Mouse (Mus musculus) lung, embryonic 15.5 days (tissue): Measurements from ENCODE around the gene Tbcc. TPM values are rescaled to one million over a fixed set of nuclear protein-coding genes. Genes with fewer than 3 reads are reported as not detected.

ENCODE experiments used
- ATAC-seq: fragments of 200-750 bp; cut with Nextera tagmentation; 2 replicates; pipeline ENCODE4 v1.8.0; 2017; ENCODE audit warnings: moderate number of reproducible peaks, borderline replicate concordance; ENCODE audit not compliant: low FRiP score, low TSS enrichment; ENCODE audit errors: extremely low read depth
- H3K27ac ChIP-seq: fragments of 300-500 bp; sonication (generic); 2 replicates; pipeline ENCODE4 v1.5.1; 2015; ENCODE audit warnings: moderate library complexity, mild to moderate bottlenecking, inconsistent platforms
- H3K27me3 ChIP-seq: fragments of 300-500 bp; sonication (generic); 2 replicates; pipeline ENCODE4 v1.6.1; 2015; ENCODE audit warnings: inconsistent platforms
- H3K36me3 ChIP-seq: fragments of 300-500 bp; sonication (generic); 2 replicates; pipeline ENCODE4 v1.6.1; 2015; ENCODE audit warnings: inconsistent platforms
- H3K4me1 ChIP-seq: fragments of 300-500 bp; sonication (generic); 2 replicates; pipeline ENCODE4 v1.6.1; 2015; ENCODE audit warnings: inconsistent platforms
- H3K4me2 ChIP-seq: fragments of 300-500 bp; sonication (generic); 2 replicates; pipeline ENCODE4 v1.6.1; 2015; ENCODE audit warnings: inconsistent platforms, mild to moderate bottlenecking, moderate library complexity
- H3K4me3 ChIP-seq: fragments of 300-500 bp; sonication (generic); 2 replicates; pipeline ENCODE4 v1.5.1; 2015; ENCODE audit warnings: mild to moderate bottlenecking, inconsistent platforms
- H3K9ac ChIP-seq: fragments of 300-500 bp; sonication (generic); 2 replicates; pipeline ENCODE4 v1.6.1; 2015; ENCODE audit warnings: inconsistent platforms
- H3K9me3 ChIP-seq: fragments of 300-500 bp; sonication (generic); 2 replicates; pipeline ENCODE4 v1.6.1; 2016; ENCODE audit warnings: inconsistent platforms
- WGBS: fragments of 180-500 bp; shearing (Covaris S2); methylation state at CpG from one replicate; pipeline ENCODE4 v1.1.7; 2015; 5-methylcytosine and 5-hydroxymethylcytosine counted together
- polyA plus RNA-seq: library from polyadenylated mRNA; unstranded; fragments of >200 nt; fragmentation: Nextera tagmentation; extraction: Ambion mirVana; gene quantifications from 2 replicates; pipeline ENCODE4 v1.2.1, GENCODE M21; 2015

Gene Tbcc
- polyA plus RNA-seq, 1 experiment from 2014 or later: 53.1 TPM

- Histone ChIP-seq H3K4me1 (no peaks in the 10 kb centered on the region), H3K4me2 (no peak overlapping the region), H3K27me3 (no peaks in the 10 kb centered on the region), H3K27ac (no peak overlapping the region), H3K36me3 (no peaks in the 10 kb centered on the region), H3K9me3 (no peaks in the 10 kb centered on the region), H3K9ac (no peak overlapping the region), H3K4me3 (no peak overlapping the region)
- no peak for ATAC-seq
- 45% methylated on average over 6 of the region's 6 CpGs for WGBS
Measured at GRCm38 (mm10) chr17:46920855-46921254, 30.4 kb downstream of the Tbcc start.

GRCm38 (mm10) chr17:46926192-46926591 lies 35.7 kb downstream of the Tbcc start:
- Histone ChIP-seq H3K4me3 (no peak overlapping the region), H3K36me3 (peaks cover 25% of the 10 kb centered on the region), H3K9me3 (no peaks in the 10 kb centered on the region), H3K27ac (no peak overlapping the region), H3K9ac (no peak overlapping the region), H3K4me1 (no peaks in the 10 kb centered on the region), H3K27me3 (no peaks in the 10 kb centered on the region), H3K4me2 (no peak overlapping the region)
- 58% methylated on average over 6 of the region's 6 CpGs for WGBS
- ATAC-seq: no peak

- Histone ChIP-seq H3K9me3 (no peaks in the 10 kb centered on the region), H3K4me2 (no peak overlapping the region), H3K4me3 (no peak overlapping the region), H3K36me3 (peaks cover 32% of the 10 kb centered on the region), H3K4me1 (no peaks in the 10 kb centered on the region), H3K9ac (no peak overlapping the region), H3K27ac (no peak overlapping the region), H3K27me3 (no peaks in the 10 kb centered on the region)
- ATAC-seq: no peak
- 72% methylated on average over 3 of the region's 3 CpGs for WGBS
Measured at GRCm38 (mm10) chr17:46926941-46927340, 36.5 kb downstream of the Tbcc start.

GRCm38 (mm10) chr17:46927781-46928180 lies 37.3 kb downstream of the Tbcc start:
- ATAC-seq: no peak
- Histone ChIP-seq H3K4me1 (no peaks in the 10 kb centered on the region), H3K27me3 (no peaks in the 10 kb centered on the region), H3K4me3 (no peak overlapping the region), H3K9me3 (no peaks in the 10 kb centered on the region), H3K4me2 (no peak overlapping the region), H3K27ac (no peak overlapping the region), H3K9ac (no peak overlapping the region), H3K36me3 (peaks cover 41% of the 10 kb centered on the region)
- 88% methylated on average over 5 of the region's 5 CpGs for WGBS

GRCm38 (mm10) chr17:46929277-46929676 lies 38.8 kb downstream of the Tbcc start:
- H3K4me1 ChIP-seq: no peaks in the 10 kb centered on the region
- H3K36me3 ChIP-seq: peaks cover 56% of the 10 kb centered on the region
- H3K4me3 ChIP-seq: no peak overlapping the region
- no peak for ATAC-seq
- no peak overlapping the region for H3K27ac ChIP-seq
- H3K9me3 ChIP-seq: no peaks in the 10 kb centered on the region
- WGBS: 82% methylated on average over 12 of the region's 12 CpGs
- no peaks in the 10 kb centered on the region for H3K27me3 ChIP-seq
- no peak overlapping the region for H3K9ac ChIP-seq
- no peak overlapping the region for H3K4me2 ChIP-seq

GRCm38 (mm10) chr17:46929897-46930296 lies 39.4 kb downstream of the Tbcc start:
- WGBS: 89% methylated on average over 7 of the region's 7 CpGs

GRCm38 (mm10) chr17:46932961-46933360 lies 42.5 kb downstream of the Tbcc start:
- no peak for ATAC-seq
- WGBS: 87% methylated on average over 5 of the region's 5 CpGs
- H3K4me3 ChIP-seq: no peak overlapping the region

More at GRCm38 (mm10) chr17:46929897-46930296, 39.4 kb downstream of the Tbcc start:
- Histone ChIP-seq H3K9me3 (no peaks in the 10 kb centered on the region), H3K4me1 (no peaks in the 10 kb centered on the region), H3K4me2 (no peak overlapping the region), H3K27ac (no peak overlapping the region), H3K4me3 (no peak overlapping the region), H3K36me3 (peaks cover 61% of the 10 kb centered on the region), H3K27me3 (no peaks in the 10 kb centered on the region), H3K9ac (no peak overlapping the region)
- no peak for ATAC-seq

GRCm38 (mm10) chr17:46933557-46934348 lies 43.3 kb downstream of the Tbcc start:
- H3K9me3 ChIP-seq: no peaks in the 10 kb centered on the region
- H3K4me3 ChIP-seq: no peak overlapping the region
- no peak overlapping the region for H3K9ac ChIP-seq
- no peaks in the 10 kb centered on the region for H3K4me1 ChIP-seq
- H3K27me3 ChIP-seq: no peaks in the 10 kb centered on the region
- no peak for ATAC-seq
- H3K4me2 ChIP-seq: no peak overlapping the region
- 79% methylated on average over 19 of the region's 19 CpGs for WGBS
- H3K36me3 ChIP-seq: peaks cover 94% of the 10 kb centered on the region
- H3K27ac ChIP-seq: no peak overlapping the region

More at GRCm38 (mm10) chr17:46932961-46933360, 42.5 kb downstream of the Tbcc start:
- no peaks in the 10 kb centered on the region for H3K4me1 ChIP-seq
- no peak overlapping the region for H3K27ac ChIP-seq
- H3K27me3 ChIP-seq: no peaks in the 10 kb centered on the region
- no peak overlapping the region for H3K4me2 ChIP-seq
- no peak overlapping the region for H3K9ac ChIP-seq
- H3K9me3 ChIP-seq: no peaks in the 10 kb centered on the region
- peaks cover 91% of the 10 kb centered on the region for H3K36me3 ChIP-seq

- no peak overlapping the region for H3K4me2 ChIP-seq
- WGBS: 96% methylated on average over 8 of the region's 8 CpGs
- H3K27me3 ChIP-seq: no peaks in the 10 kb centered on the region
Measured at GRCm38 (mm10) chr17:46940461-46940860, 50.0 kb downstream of the Tbcc start.

More at GRCm38 (mm10) chr17:46940461-46940860, 50.0 kb downstream of the Tbcc start:
- no peak for ATAC-seq
- peaks cover 97% of the 10 kb centered on the region for H3K36me3 ChIP-seq
- no peak overlapping the region for H3K27ac ChIP-seq
- H3K4me3 ChIP-seq: no peak overlapping the region
- H3K9ac ChIP-seq: no peak overlapping the region
- no peaks in the 10 kb centered on the region for H3K9me3 ChIP-seq
- no peaks in the 10 kb centered on the region for H3K4me1 ChIP-seq

Other genes starting within 250 kb of the Tbcc start
- gene Klc4, start 244.7 kb upstream of the Tbcc start, polyA plus RNA-seq: 24.9 and 25.8 TPM in 2 replicates
- 106 TPM in 2 replicates for gene Mrpl2, start 244.5 kb upstream of the Tbcc start, polyA plus RNA-seq
- gene Cul7, start 240.3 kb upstream of the Tbcc start, polyA plus RNA-seq: 48.2 and 49.5 TPM in 2 replicates
- 55.1 and 56.2 TPM in 2 replicates for gene Rrp36, start 216.3 kb upstream of the Tbcc start, polyA plus RNA-seq
- gene Mea1, start 211.9 kb upstream of the Tbcc start, polyA plus RNA-seq: 128 and 134 TPM in 2 replicates
- gene Klhdc3, start 209.8 kb upstream of the Tbcc start, polyA plus RNA-seq: 117 and 122 TPM in 2 replicates
- 96.0 and 102 TPM in 2 replicates for gene Ppp2r5d, start 185.6 kb upstream of the Tbcc start, polyA plus RNA-seq
- gene Pex6, start 179.2 kb upstream of the Tbcc start, polyA plus RNA-seq: 27.7 and 28.6 TPM in 2 replicates
- 1.3 and 1.8 TPM in 2 replicates for gene Gnmt, start 161.5 kb upstream of the Tbcc start, polyA plus RNA-seq
- 83.0 and 83.6 TPM in 2 replicates for gene Cnpy3, start 138.5 kb upstream of the Tbcc start, polyA plus RNA-seq
- gene Ptcra, start 127.0 kb upstream of the Tbcc start, polyA plus RNA-seq: 1.3 and 8.2 TPM in 2 replicates
- 62.2 and 63.9 TPM in 2 replicates for gene 2310039H08Rik, start 118.0 kb upstream of the Tbcc start, polyA plus RNA-seq
- gene Rpl7l1, start 108.0 kb upstream of the Tbcc start, polyA plus RNA-seq: 171 and 175 TPM in 2 replicates
- 3.5 and 4.0 TPM in 2 replicates for gene Bicral, start 32.2 kb upstream of the Tbcc start, polyA plus RNA-seq
- gene Prph2, start 19.8 kb downstream of the Tbcc start, polyA plus RNA-seq: not detected in 2 replicates
- 16.2 and 19.2 TPM in 2 replicates for gene Ubr2, start 119.9 kb downstream of the Tbcc start, polyA plus RNA-seq